ENCODE assay signal across 8 mouse cellular contexts in the genomic region with DNA sequence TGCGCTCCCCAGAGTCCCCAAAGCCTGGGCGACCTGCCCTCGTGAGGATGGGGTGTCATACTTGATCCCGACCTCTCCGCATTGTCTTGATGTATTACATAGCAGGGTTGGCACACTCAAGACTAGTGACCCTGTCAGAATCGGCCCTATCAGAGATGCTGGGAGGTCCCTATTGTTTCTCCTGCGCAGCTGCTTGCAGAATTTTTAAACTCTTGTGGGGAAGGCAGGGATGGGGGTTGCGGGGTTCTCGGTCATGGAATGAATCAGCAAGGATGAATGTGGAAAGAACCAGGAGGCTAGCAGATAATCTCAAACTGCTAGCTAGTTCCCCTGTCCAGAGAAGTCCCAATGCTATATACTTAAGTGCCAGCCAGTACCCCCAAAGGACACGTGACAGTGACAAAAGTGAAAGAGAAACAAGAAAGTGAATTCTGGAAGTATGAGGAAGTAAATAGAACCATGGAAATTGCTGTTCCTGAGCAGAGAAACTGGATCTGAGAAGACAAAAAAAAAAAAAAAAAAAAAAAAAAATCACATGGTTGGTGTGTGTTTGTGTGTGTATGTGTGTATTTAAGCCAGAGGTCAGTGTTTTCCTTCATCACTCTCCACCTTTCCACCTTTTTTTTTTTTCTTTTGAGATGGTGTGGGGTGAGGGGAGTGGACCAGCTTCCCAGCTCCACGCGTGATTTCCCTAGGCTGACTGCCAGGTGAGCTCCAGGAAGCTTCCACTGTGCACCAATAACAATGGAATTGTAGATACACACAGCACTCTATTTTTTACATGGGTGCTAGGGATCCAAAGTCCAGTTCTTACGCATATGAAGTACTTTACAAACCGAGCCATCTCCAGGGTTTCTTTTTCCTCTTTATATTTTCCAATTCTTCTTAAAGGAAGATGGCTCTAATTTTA. TPM values are rescaled to one million over a fixed set of nuclear protein-coding genes. Genes with fewer than 3 reads are reported as not detected.
DNase-seq lines count a peak whose midpoint lies in the region; ATAC-seq and TF ChIP-seq lines count a peak whose summit lies in the region.
"Not testable (repeated sequence)": the region's sequence is repeated elsewhere in the genome, so short reads cannot be mapped to it uniquely, and the experiment has no call there.

No protein-coding gene starts in this region.

- intact Hi-C loops in left cerebral cortex, adult 2 months (cut with DNase I), result not testable (repeated sequence)

- peak overlapping the region; percentile 52 for H3K27ac ChIP-seq in MEL (ENCODE audit: control insufficient read depth, low read depth, low read length)
- H3K27ac ChIP-seq in embryonic facial prominence, embryonic 12.5 days; hindbrain, embryonic 14.5 days; lung, embryonic 16.5 days (ENCODE audit: low read length); thymus, adult 2 months (ENCODE audit: control insufficient read depth, insufficient read depth, low read length): not testable (repeated sequence)
- peak overlapping the region; percentile 69 for H3K27ac ChIP-seq in left cerebral cortex, adult 2 months

- peaks cover 17 to 41% of the 10 kb centered on the region in 2 experiments for H3K4me1 ChIP-seq in MEL (ENCODE audit: control insufficient read depth in 1 of 2, insufficient read depth in 2 of 2, low read length in 2 of 2)
- H3K4me1 ChIP-seq in embryonic facial prominence, embryonic 12.5 days; lung, embryonic 16.5 days (replicated peaks; ENCODE audit: control insufficient read depth, insufficient read depth, low read length): not testable (repeated sequence)
- peaks cover 10% of the 10 kb centered on the region for H3K4me1 ChIP-seq in hindbrain, embryonic 14.5 days (replicated peaks; ENCODE audit: control insufficient read depth, insufficient read depth, low read length)
- H3K4me1 ChIP-seq in thymus, adult 2 months (replicated peaks; ENCODE audit: control insufficient read depth, insufficient read depth, low read length), result peaks cover 31% of the 10 kb centered on the region

- TF ChIP-seq POLR2A in MEL (IDR thresholded peaks at IDR 0.05; ENCODE audit: control insufficient read depth in 1 of 2, insufficient read depth in 1 of 2, low read depth in 1 of 2, low read length in 2 of 2, poor library complexity in 1 of 2); myocyte (IDR thresholded peaks at IDR 0.05; ENCODE audit: insufficient read length, low read depth); thymus, adult 2 months (IDR thresholded peaks at IDR 0.05; ENCODE audit: control insufficient read depth, extremely low read depth, insufficient read depth, low read length, poor library complexity): not testable (repeated sequence)

- ATAC-seq in embryonic facial prominence, embryonic 12.5 days (ENCODE audit: insufficient number of reproducible peaks, insufficient read depth, low FRiP score, low TSS enrichment); hindbrain, embryonic 14.5 days (ENCODE audit: low FRiP score): not testable (repeated sequence)
- ATAC-seq in granulocyte monocyte progenitor cell, adult 5-6 weeks (replicated peaks; ENCODE audit: poor library complexity, severe bottlenecking), result peak; percentile 10
- peak; percentile 47 for ATAC-seq in lung, embryonic 16.5 days (ENCODE audit: low read depth)

- not testable (repeated sequence) for TF ChIP-seq EP300 in MEL (IDR thresholded peaks at IDR 0.05; ENCODE audit: low read depth in 1 of 2, low read length in 2 of 2)

- H3K4me3 ChIP-seq in MEL (ENCODE audit: control insufficient read depth in 1 of 2, insufficient read depth in 1 of 2, low read depth in 2 of 2, low read length in 2 of 2), result peak overlapping the region; percentile 88 to 99
- peak overlapping the region; percentile 69 for H3K4me3 ChIP-seq in embryonic facial prominence, embryonic 12.5 days
- H3K4me3 ChIP-seq in hindbrain, embryonic 14.5 days (replicated peaks; ENCODE audit: low read length), result peak overlapping the region; percentile 73
- H3K4me3 ChIP-seq in left cerebral cortex, adult 2 months, result peak overlapping the region; percentile 79
- H3K4me3 ChIP-seq in lung, embryonic 16.5 days (ENCODE audit: low read length), result peak overlapping the region; percentile 70
- H3K4me3 ChIP-seq in myocyte, result peak overlapping the region; percentile 70
- peak overlapping the region; percentile 98 for H3K4me3 ChIP-seq in thymus, adult 2 months (ENCODE audit: control insufficient read depth, insufficient read depth, low read length)

- peak overlapping the region; percentile 98 for H3K4me2 ChIP-seq in embryonic facial prominence, embryonic 12.5 days (replicated peaks)
- peak overlapping the region; percentile 88 for H3K4me2 ChIP-seq in hindbrain, embryonic 14.5 days (replicated peaks)
- peak overlapping the region; percentile 88 for H3K4me2 ChIP-seq in lung, embryonic 16.5 days (ENCODE audit: low read depth, low read length)
- peak overlapping the region; percentile 94 for H3K4me2 ChIP-seq in myocyte (ENCODE audit: low read depth)

- peak overlapping the region; percentile 12 for H3ac ChIP-seq in myocyte (ENCODE audit: control insufficient read depth, insufficient read length)

- H3K79me2 ChIP-seq in MEL (ENCODE audit: control insufficient read depth, insufficient read depth, low read length, poor library complexity) (peaks cover 21% of the 10 kb centered on the region), myocyte (ENCODE audit: control insufficient read depth, insufficient read depth) (peaks cover 24% of the 10 kb centered on the region)

- DNase-seq in MEL (ENCODE audit: low read depth, low spot score), result peak; percentile 59
- not testable (repeated sequence) for DNase-seq in hindbrain, embryonic 14.5 days (ENCODE audit: low spot score); left cerebral cortex, adult 2 months (ENCODE audit: extremely low spot score in 1 of 2, low spot score in 2 of 2); thymus, adult 2 months

- not testable (repeated sequence) for TF ChIP-seq CTCF in MEL (IDR thresholded peaks at IDR 0.05 in 2 of 3, conservative IDR thresholded peaks at IDR 0.05 in 1 of 3; ENCODE audit: control insufficient read depth in 1 of 3, insufficient read depth in 1 of 3, low read depth in 2 of 3, low read length in 3 of 3, poor library complexity in 1 of 3, severe bottlenecking in 1 of 3); left cerebral cortex, adult 2 months (IDR thresholded peaks at IDR 0.05); thymus, adult 2 months (IDR thresholded peaks at IDR 0.05; ENCODE audit: borderline replicate concordance, control insufficient read depth, extremely low read depth, insufficient read depth, low read length, poor library complexity)

- H3K27me3 ChIP-seq in MEL (ENCODE audit: control insufficient read depth in 1 of 2, insufficient read depth in 2 of 2, low read length in 2 of 2); embryonic facial prominence, embryonic 12.5 days; hindbrain, embryonic 14.5 days (ENCODE audit: control insufficient read depth, insufficient read depth, low read length); lung, embryonic 16.5 days (ENCODE audit: control insufficient read depth, insufficient read depth, low read depth, low read length); myocyte (ENCODE audit: control insufficient read depth, insufficient read depth, insufficient read length); thymus, adult 2 months (ENCODE audit: control insufficient read depth, insufficient read depth, low read length): not testable (repeated sequence)

- H3K9ac ChIP-seq in MEL (ENCODE audit: control insufficient read depth, low read depth, low read length, poor library complexity, severe bottlenecking), result peak overlapping the region; percentile 90
- peak overlapping the region; percentile 59; the same call in 1 of the 2 replicates for H3K9ac ChIP-seq in embryonic facial prominence, embryonic 12.5 days
- H3K9ac ChIP-seq in hindbrain, embryonic 14.5 days, result peak overlapping the region; percentile 69
- peak overlapping the region; percentile 66 for H3K9ac ChIP-seq in lung, embryonic 16.5 days (ENCODE audit: low read length)

- TF ChIP-seq RAD21 in MEL (IDR thresholded peaks at IDR 0.05; ENCODE audit: low read depth, low read length), result not testable (repeated sequence)

- H3K9me3 ChIP-seq in MEL (replicated peaks; ENCODE audit: insufficient read depth, low read length); embryonic facial prominence, embryonic 12.5 days; hindbrain, embryonic 14.5 days (ENCODE audit: control insufficient read depth, low read length); lung, embryonic 16.5 days (ENCODE audit: control insufficient read depth, low read length): not testable (repeated sequence)

- WGBS in embryonic facial prominence, embryonic 12.5 days, result 42% methylated on average over 8 of the region's 14 CpGs
- 32% methylated on average over 8 of the region's 14 CpGs for WGBS in hindbrain, embryonic 14.5 days
- 26% methylated on average over 10 of the region's 14 CpGs for WGBS in lung, embryonic 16.5 days
- WGBS in thymus, adult 2 months, result 22% methylated on average over 13 of the region's 14 CpGs

- H3K36me3 ChIP-seq in MEL (ENCODE audit: control insufficient read depth in 1 of 2, insufficient read depth in 2 of 2, low read length in 2 of 2), result peaks cover 0 to 33% of the 10 kb centered on the region in 2 experiments; a peak in 2 of 4 replicates
- H3K36me3 ChIP-seq in embryonic facial prominence, embryonic 12.5 days; hindbrain, embryonic 14.5 days (replicated peaks; ENCODE audit: control insufficient read depth, insufficient read depth); lung, embryonic 16.5 days (ENCODE audit: control insufficient read depth, insufficient read depth, low read length); myocyte (ENCODE audit: control insufficient read depth, insufficient read depth); thymus, adult 2 months (ENCODE audit: control insufficient read depth, insufficient read depth, low read length): not testable (repeated sequence)

RNA-seq across cellular contexts. Expression of a gene that starts 0.6 kb away (rescaled TPM):
- total RNA-seq in MEL (2012; rRNA removed), result 27.5 and 28.2 TPM in 2 replicates
- polyA plus RNA-seq in MEL (2012; ENCODE audit: insufficient read depth in 1 of 2, insufficient read length in 2 of 2, low read depth in 1 of 2, low replicate concordance in 2 of 2, missing spikeins in 1 of 2) (10 to 100 TPM in 1 of 2 experiments, not detected in 1; 50.2 TPM), myocyte (2012; fragmentation: generic; extraction: Trizol) (34.3 TPM)
- 17.7 and 19.1 TPM in 2 replicates for polyA plus RNA-seq in embryonic facial prominence, embryonic 12.5 days (2016; fragmentation: Nextera tagmentation; extraction: Ambion mirVana)
- total RNA-seq in granulocyte monocyte progenitor cell, adult 5-6 weeks (2014; fragmentation: Nextera tagmentation), result 90.9 and 98.7 TPM in 2 replicates
- total RNA-seq in granulocyte monocyte progenitor cell, adult 5-6 weeks (2017), result 64.6 and 66.4 TPM in 2 replicates
- polyA plus RNA-seq in hindbrain, embryonic 14.5 days (2014; fragmentation: Nextera tagmentation; extraction: Ambion mirVana), result 40.2 and 44.1 TPM in 2 replicates
- 1 to 10 TPM; 9.0 to 9.8 TPM for total RNA-seq in left cerebral cortex, adult 2 months (2021)
- 15.2 and 17.5 TPM in 2 replicates for polyA plus RNA-seq in lung, embryonic 16.5 days (2015; fragmentation: Nextera tagmentation; extraction: Ambion mirVana)
- polyA plus RNA-seq in thymus, adult 2 months (2012; rRNA removed), result 36.5 and 43.1 TPM in 2 replicates
